Mouse (Mus musculus): ENCODE data around the gene Hoxc11.

The Hoxc11 gene

GRCm38 (mm10) chr15:102954192-102955006 is at the start of gene Hoxc11:
Gene Hoxc11, plus strand, starts transcription at chr15:102954427.
- DNase-seq: no peak

- no peak for DNase-seq
These were observed 49.3 kb upstream of the Hoxc11 start for GRCm38 (mm10) chr15:102904946-102905345.

- DNase-seq: no peak
These were observed 44.7 kb upstream of the Hoxc11 start for GRCm38 (mm10) chr15:102909536-102909935.

GRCm38 (mm10) chr15:102910038-102910437 is 44.2 kb upstream of the Hoxc11 start:
- no peak for DNase-seq

GRCm38 (mm10) chr15:102910496-102911095 is 43.6 kb upstream of the Hoxc11 start:
- no peak for DNase-seq

- DNase-seq: no peak
These were observed 41.1 kb upstream of the Hoxc11 start for GRCm38 (mm10) chr15:102913038-102913585.

- DNase-seq: no peak
These were observed 36.2 kb upstream of the Hoxc11 start for GRCm38 (mm10) chr15:102917972-102918572.

GRCm38 (mm10) chr15:102918611-102919265 is 35.5 kb upstream of the Hoxc11 start:
- no peak for DNase-seq

- no peak for DNase-seq
These were observed 34.7 kb upstream of the Hoxc11 start for GRCm38 (mm10) chr15:102919336-102920180.

- DNase-seq: peak; percentile 26 to 29
These were observed 33.6 kb upstream of the Hoxc11 start for GRCm38 (mm10) chr15:102920619-102921018.

GRCm38 (mm10) chr15:102921053-102922011 is 32.9 kb upstream of the Hoxc11 start, which contains the start of gene Hoxc13:
Gene Hoxc13, plus strand, starts transcription at chr15:102921103.
- no peak for DNase-seq

- no peak for DNase-seq
These were observed 32.2 kb upstream of the Hoxc11 start for GRCm38 (mm10) chr15:102922012-102922362.

- DNase-seq: no peak
These were observed 31.4 kb upstream of the Hoxc11 start for GRCm38 (mm10) chr15:102922636-102923500.

- no peak for DNase-seq
These were observed 27.1 kb upstream of the Hoxc11 start for GRCm38 (mm10) chr15:102927032-102927645.

- DNase-seq: no peak
These were observed 22.4 kb upstream of the Hoxc11 start for GRCm38 (mm10) chr15:102931706-102932358.

- no peak for DNase-seq
These were observed 19.8 kb upstream of the Hoxc11 start for GRCm38 (mm10) chr15:102934438-102934837.

GRCm38 (mm10) chr15:102934897-102935296 is 19.3 kb upstream of the Hoxc11 start:
- no peak for DNase-seq

GRCm38 (mm10) chr15:102936279-102936972 is 17.8 kb upstream of the Hoxc11 start, which contains the start of gene Hoxc12:
Gene Hoxc12, plus strand, starts transcription at chr15:102936757.
- no peak for DNase-seq

All from lung, adult 18-20 months (tissue).